Mouse (Mus musculus) retina, postnatal 7 days (tissue): ENCODE results near the gene Psapl1.

Source experiments
- DNase-seq: peaks from one replicate; pipeline ENCODE4 v3.0.0-alpha.2; 2012; ENCODE audit warnings: low read depth, low spot score

Gene Psapl1

GRCm38 (mm10) chr5:36203916-36204315 is at the start of gene Psapl1:
Gene Psapl1, plus strand, starts transcription at chr5:36204021.
- no peak for DNase-seq

DNA sequence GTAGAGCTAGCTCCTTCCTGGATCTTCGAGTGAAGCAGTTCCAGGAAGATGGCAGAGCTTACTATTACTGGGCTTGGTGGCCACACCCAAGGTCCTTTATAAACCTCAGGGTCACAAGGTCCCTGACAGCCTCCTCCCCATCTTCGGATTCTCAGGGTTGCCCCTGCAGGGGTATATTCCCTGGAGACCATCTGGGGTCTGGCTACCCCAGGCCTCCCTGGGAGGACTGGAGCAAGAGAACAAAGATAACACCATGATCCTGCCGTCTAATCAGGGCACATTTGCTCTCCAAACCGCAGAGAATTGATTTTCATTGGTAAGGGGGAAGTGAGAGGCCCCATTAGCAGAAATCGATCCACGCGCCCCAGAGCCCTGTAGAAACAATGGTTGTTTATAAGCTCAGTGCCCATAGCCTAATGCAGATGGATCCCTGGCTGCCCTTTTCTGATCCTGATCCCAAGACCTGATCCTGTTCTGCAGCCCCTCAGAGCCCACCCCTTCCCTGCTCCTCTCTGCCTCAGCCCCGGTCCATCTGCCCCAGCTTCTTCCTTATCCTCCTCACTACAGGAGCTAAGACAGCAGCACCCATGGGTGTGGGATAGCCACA is 48.8 kb upstream of the Psapl1 start:
- no peak for DNase-seq

DNA sequence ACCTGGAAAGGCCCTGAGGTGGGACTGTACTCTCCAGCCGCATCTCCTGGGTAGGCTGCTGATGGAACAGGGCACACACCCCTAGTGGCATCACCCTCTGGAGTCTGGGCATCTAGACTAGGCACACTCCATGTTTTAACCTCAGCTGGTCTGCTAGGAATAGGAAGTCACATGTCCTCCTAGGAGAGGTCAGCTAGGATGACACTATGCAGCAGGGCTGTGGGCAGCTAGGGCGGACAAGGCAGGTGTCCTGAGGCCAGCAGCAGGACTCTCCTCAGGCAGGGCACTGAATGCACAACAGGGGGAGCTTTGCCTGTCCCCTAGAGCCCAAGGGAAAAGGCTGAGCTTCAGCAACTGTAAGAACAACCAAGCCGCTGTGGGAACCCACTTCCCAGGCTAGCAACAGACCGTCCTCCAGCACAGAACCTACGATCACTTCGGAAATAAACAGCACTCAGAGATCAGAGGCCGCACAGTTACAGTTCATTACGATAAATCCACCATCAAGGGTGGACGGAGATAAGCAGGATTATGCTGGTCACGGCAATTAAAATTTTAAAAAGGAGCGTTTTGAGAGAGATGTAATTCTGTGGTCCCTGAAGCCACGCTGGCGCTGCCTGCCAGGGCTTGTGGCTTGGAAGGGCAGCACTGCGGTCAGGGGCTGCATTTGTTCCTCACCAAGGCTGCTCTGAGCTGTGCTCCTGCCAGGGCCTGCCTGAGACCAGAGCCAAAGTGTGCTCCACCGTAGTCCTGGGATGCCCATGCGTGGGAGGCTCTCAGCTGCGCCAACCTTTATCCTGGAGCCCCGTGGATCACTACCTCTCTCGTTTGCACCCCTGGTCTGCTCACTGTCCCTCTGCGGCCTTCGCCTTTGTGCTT is 38.2 kb upstream of the Psapl1 start:
- DNase-seq: no peak

DNA sequence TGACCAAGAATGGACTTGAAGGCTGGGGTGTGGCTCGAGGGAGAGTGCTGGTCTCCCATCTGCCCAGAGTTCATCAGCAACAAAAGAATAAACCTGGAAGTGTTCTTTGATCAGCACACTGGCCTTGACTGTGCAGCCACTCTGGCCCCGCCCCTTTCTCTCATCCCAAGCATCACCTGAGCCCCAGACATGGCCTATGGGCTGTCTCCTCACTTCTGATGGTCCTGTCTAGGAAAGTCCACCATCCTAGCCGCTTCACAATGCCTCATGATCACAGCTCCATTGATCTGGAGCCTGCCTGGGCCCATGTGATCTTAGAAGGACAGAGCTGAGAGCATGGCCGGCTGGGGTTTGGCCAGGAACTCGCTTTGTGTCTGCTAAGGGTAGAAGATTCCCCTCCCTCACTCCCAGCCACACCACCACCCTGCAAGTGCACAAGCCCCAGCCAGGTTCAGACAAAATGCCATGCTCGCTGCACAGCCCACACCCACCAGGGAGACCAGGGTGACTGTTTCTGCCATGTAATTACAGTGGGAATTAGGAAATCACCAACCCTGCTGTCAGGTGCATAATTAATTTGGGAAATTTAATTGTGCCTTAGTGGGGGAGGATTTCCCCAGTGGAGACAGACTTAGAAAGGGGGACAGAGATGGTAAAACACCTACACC is 37.3 kb upstream of the Psapl1 start:
- no peak for DNase-seq

GRCm38 (mm10) chr5:36168963-36169650 is 34.7 kb upstream of the Psapl1 start:
- no peak for DNase-seq

GRCm38 (mm10) chr5:36174569-36175115 is 29.2 kb upstream of the Psapl1 start:
- DNase-seq: no peak

GRCm38 (mm10) chr5:36176409-36176808 is 27.4 kb upstream of the Psapl1 start:
- no peak for DNase-seq

DNA sequence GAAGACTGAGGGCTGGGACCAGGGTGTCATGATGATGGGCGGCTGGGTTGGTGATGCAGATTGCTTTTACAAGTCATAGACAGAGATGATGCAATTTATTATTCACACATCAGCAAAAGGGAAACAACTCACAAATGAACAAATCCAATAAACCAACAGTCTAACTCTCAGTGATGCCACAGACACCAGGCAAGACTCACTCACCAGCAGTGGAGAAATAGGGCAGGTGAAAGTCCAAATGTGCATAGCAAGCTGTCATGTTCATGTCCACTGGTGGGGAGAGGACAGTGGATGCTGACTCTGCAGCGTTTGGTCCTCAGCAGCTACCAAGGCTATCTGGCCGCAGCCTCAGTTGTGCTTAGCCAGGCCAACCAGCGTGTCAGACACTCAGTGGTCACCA is 26.9 kb upstream of the Psapl1 start:
- no peak for DNase-seq

- no peak for DNase-seq
These were observed 25.6 kb upstream of the Psapl1 start for GRCm38 (mm10) chr5:36178215-36178614.

GRCm38 (mm10) chr5:36178785-36179184 is 25.0 kb upstream of the Psapl1 start:
- DNase-seq: no peak

- no peak for DNase-seq
These were observed 24.1 kb upstream of the Psapl1 start for GRCm38 (mm10) chr5:36179708-36180107.

GRCm38 (mm10) chr5:36182326-36182725 is 21.5 kb upstream of the Psapl1 start:
- DNase-seq: no peak

- DNase-seq: no peak
These were observed 17.3 kb upstream of the Psapl1 start for GRCm38 (mm10) chr5:36186294-36187053.

- no peak for DNase-seq
These were observed 15.5 kb upstream of the Psapl1 start for GRCm38 (mm10) chr5:36188310-36188709.

DNA sequence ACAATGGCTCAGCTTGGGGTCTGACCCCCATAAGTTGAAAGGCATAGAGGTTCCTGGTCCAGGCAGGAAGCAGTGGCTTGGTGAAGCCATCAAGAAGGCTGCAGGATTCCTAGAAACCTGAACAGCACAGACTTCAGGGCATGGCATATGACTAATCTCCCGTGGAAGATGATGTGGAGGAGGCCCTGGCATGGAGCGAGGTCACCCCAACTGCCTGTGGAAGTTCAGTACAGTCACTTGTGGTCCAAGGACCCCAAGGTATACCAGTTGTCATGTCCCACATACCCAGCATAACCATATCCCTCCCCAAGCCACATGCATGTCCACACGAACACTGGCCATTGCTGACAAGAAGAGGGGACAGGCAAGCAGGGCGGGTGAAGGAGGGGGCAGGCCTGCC is 12.5 kb upstream of the Psapl1 start:
- DNase-seq: no peak

GRCm38 (mm10) chr5:36191876-36192275 is 11.9 kb upstream of the Psapl1 start:
- no peak for DNase-seq

DNA sequence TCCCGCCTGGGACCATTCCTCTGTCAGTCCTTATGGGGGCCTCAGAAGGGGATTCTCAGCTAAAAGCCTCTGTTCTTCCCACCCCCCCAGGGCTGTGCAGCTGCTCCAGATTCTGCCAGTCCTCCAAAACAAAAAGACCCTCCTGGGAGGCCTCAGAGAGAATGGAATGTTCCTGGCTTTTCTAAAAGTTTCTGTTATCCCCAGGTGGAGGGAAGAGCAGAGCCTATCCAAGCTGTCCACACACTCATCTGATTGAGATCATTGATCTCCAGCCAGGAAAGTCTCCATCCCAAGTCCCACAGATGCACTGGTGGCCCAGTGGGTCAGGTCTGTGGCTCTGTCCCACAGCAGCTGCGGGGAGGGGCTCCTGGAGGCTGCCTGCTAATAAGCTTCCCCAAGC is 11.1 kb upstream of the Psapl1 start:
- no peak for DNase-seq

DNA sequence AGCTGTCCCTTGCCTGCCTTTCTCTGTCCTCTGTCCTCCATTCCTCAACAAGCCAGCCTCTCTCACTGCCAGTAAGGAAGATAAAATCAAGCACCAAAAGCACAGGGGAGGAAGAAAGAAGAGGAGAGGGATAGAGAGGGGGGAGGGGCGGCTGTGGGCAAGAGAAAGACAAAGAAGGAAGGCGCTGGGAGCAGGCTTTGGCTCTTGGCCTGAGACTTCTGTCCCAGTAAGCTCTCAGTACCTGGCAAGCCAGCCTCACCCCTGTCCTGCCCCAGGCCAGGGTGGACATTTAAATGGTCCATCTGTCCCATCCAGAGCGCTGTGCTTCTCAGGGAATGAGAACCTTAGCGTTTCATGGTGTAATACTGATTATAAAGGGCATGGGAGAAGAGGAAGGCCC is 9.2 kb upstream of the Psapl1 start:
- no peak for DNase-seq

DNA sequence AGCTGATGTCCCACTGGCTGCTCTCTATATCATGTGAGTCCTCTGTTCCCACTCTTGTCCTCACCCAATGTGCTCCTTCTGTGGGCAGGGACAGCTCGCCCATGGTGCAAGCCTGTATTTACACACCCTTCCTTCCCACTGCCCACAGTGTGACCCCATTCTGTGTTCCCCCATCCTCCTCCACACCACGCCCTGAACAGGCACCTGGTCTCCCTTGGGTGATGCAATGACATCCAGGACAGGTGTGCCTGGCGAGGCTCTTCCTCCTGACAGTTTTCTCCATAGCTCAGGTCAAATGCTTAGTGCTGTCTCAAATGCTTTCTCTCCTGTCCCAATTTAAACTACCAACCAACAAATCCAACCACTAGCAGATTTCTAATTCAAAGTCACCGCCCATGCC is 8.4 kb upstream of the Psapl1 start:
- DNase-seq: no peak

DNA sequence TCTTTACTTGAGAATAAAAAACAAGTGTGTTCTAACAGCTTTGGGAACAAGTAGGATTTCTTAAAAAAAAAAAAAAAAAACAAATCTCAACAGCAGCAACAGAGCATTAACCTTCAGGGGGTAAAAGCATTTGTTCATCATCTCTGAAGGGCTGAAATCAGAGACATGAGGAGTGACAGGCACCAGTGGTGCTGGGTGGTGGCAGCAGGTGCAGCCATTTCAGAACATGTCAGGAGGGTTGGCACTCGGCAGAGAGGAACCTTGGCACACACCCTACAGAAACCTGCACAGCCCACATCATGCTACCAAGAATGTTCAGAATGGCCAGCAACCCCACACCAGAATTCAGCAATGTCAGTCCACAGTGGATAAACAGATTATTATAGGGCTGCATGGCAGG is 4.3 kb upstream of the Psapl1 start:
- no peak for DNase-seq

GRCm38 (mm10) chr5:36202781-36203180 is 1.0 kb upstream of the Psapl1 start:
- DNase-seq: no peak
